Mouse (Mus musculus) intestine, embryonic 15.5 days (tissue): ENCODE measurements around the gene Golph3l. TPM values are rescaled to one million over a fixed set of nuclear protein-coding genes. Genes with fewer than 3 reads are reported as not detected.

Source experiments
- ATAC-seq: fragments of 200-750 bp; cut with Nextera tagmentation; 2 replicates; pipeline ENCODE4 v1.8.0; 2017; ENCODE audit warnings: moderate TSS enrichment, moderate library complexity
- H3K27ac ChIP-seq: fragments of 300-500 bp; sonication (generic); 2 replicates; pipeline ENCODE4 v1.5.1; 2015; ENCODE audit warnings: mild to moderate bottlenecking, inconsistent platforms
- H3K27me3 ChIP-seq: fragments of 300-500 bp; sonication (generic); replicated peaks from 2 replicates; pipeline ENCODE4 v1.6.1; 2015; ENCODE audit warnings: inconsistent platforms
- H3K36me3 ChIP-seq: fragments of 300-500 bp; sonication (generic); 2 replicates; pipeline ENCODE4 v1.6.1; 2015; ENCODE audit warnings: inconsistent platforms
- H3K4me1 ChIP-seq: fragments of 300-500 bp; sonication (generic); replicated peaks from 2 replicates; pipeline ENCODE4 v1.6.1; 2015; ENCODE audit warnings: inconsistent platforms
- H3K4me2 ChIP-seq: fragments of 300-500 bp; sonication (generic); replicated peaks from 2 replicates; pipeline ENCODE4 v1.6.1; 2015; ENCODE audit warnings: mild to moderate bottlenecking, inconsistent platforms
- H3K4me3 ChIP-seq: fragments of 300-500 bp; sonication (generic); replicated peaks from 2 replicates; pipeline ENCODE4 v1.5.1; 2015; ENCODE audit warnings: inconsistent platforms
- H3K9ac ChIP-seq: fragments of 300-500 bp; sonication (generic); 2 replicates; pipeline ENCODE4 v1.6.1; 2015; ENCODE audit warnings: inconsistent platforms
- H3K9me3 ChIP-seq: fragments of 300-500 bp; sonication (generic); 2 replicates; pipeline ENCODE4 v1.6.1; 2016; ENCODE audit warnings: inconsistent platforms
- WGBS: fragments of 180-500 bp; shearing (Covaris S2); methylation state at CpG from one replicate; pipeline ENCODE4 v1.1.7; 2015; 5-methylcytosine and 5-hydroxymethylcytosine counted together
- polyA plus RNA-seq: library from polyadenylated mRNA; unstranded; fragments of >200 nt; fragmentation: Nextera tagmentation; extraction: Ambion mirVana; gene quantifications from 2 replicates; pipeline ENCODE4 v1.2.1, GENCODE M21; 2015

Gene Golph3l
- polyA plus RNA-seq, 1 experiment from 2014 or later = 41.4 TPM

- Histone ChIP-seq H3K4me1 (peaks cover 24% of the 10 kb centered on the region), H3K27ac (peak overlapping the region; percentile 97), H3K4me2 (peak overlapping the region; percentile 62), H3K9ac (peak overlapping the region; percentile 99), H3K9me3 (no peaks in the 10 kb centered on the region), H3K4me3 (peak overlapping the region; percentile 93), H3K36me3 (0 out of 2 replicates have a peak, but pooled peaks cover 8% of the 10 kb centered on the region), H3K27me3 (no peaks in the 10 kb centered on the region)
- WGBS = under 1% methylated on average over 101 of the region's 113 CpGs
- ATAC-seq = peak; percentile 65
These were observed 70.4 kb downstream of the Golph3l start for GRCm38 (mm10) chr3:95658868-95659712.

DNA sequence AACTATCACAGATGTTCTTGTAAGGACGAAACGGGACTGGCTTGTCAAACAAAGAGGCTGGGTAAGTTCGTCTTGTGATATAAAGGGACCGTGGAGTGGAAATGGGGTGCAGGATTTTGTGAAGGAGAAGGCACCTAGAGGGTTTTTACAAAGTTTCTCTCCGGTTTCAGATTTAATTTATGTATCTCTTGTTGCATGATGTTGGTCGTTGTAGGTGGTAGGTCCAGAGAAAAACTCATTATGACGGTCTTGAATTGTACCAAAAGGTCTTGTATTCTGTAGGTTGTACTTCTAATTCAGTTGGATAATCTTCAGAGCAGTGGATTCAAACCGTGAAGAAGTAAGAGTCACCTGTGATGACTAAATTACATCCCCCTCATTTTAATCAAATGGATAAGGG, 71.2 kb downstream of the Golph3l start:
- no peaks in the 10 kb centered on the region for H3K27me3 ChIP-seq
- no peak for ATAC-seq
- peak overlapping the region; percentile 93 for H3K4me3 ChIP-seq
- H3K9me3 ChIP-seq = no peaks in the 10 kb centered on the region
- H3K4me2 ChIP-seq = peak overlapping the region; percentile 62
- H3K9ac ChIP-seq = peak overlapping the region; percentile 99
- H3K36me3 ChIP-seq = peaks cover 8% of the 10 kb centered on the region; the same call in 1 of the 2 replicates
- peaks cover 31% of the 10 kb centered on the region for H3K4me1 ChIP-seq
- peak overlapping the region; percentile 97; the same call in 1 of the 2 replicates for H3K27ac ChIP-seq
- WGBS = under 1% methylated on average over 8 of the region's 8 CpGs

DNA sequence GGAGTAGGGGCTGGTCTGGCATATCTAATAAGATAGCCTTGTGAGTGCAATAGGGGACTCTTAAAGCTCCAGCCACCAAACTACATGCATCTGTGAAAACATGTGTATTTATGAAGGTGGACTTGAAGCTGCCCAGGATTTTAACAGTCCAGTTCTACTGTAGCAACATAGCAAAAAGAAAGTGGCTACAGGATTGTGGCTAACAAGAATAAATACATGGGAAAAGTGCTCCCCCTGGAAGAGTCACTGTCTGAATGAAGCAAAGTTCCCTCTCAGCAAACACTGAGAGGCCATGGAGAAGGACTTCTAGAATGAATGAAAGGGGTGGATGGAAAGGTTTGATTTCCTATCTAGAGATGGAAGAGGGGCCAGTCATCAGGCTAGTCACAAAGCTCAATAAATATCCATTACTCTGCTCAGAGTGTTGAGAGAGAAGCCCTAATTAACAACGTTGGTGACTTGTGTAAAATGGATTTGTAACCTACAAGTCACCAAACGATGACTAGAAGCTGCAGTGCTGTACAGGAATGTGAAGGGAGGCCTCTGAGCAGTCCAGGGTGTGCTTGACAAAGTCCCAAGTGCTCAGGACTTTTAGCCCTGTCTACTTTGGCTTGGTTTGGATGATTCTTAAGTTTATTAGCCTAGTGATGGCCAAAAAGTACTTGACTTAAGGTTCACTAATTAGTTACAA, 72.2 kb downstream of the Golph3l start:
- H3K9me3 ChIP-seq = no peaks in the 10 kb centered on the region
- peak overlapping the region; percentile 62 for H3K4me2 ChIP-seq
- H3K9ac ChIP-seq = peak overlapping the region; percentile 99
- H3K36me3 ChIP-seq = peaks cover 8% of the 10 kb centered on the region; the same call in 1 of the 2 replicates
- ATAC-seq = no peak
- 19% methylated on average over 2 of the region's 2 CpGs for WGBS
- peak overlapping the region; percentile 93 for H3K4me3 ChIP-seq
- no peaks in the 10 kb centered on the region for H3K27me3 ChIP-seq
- H3K4me1 ChIP-seq = peaks cover 38% of the 10 kb centered on the region
- no peak overlapping the region for H3K27ac ChIP-seq

DNA sequence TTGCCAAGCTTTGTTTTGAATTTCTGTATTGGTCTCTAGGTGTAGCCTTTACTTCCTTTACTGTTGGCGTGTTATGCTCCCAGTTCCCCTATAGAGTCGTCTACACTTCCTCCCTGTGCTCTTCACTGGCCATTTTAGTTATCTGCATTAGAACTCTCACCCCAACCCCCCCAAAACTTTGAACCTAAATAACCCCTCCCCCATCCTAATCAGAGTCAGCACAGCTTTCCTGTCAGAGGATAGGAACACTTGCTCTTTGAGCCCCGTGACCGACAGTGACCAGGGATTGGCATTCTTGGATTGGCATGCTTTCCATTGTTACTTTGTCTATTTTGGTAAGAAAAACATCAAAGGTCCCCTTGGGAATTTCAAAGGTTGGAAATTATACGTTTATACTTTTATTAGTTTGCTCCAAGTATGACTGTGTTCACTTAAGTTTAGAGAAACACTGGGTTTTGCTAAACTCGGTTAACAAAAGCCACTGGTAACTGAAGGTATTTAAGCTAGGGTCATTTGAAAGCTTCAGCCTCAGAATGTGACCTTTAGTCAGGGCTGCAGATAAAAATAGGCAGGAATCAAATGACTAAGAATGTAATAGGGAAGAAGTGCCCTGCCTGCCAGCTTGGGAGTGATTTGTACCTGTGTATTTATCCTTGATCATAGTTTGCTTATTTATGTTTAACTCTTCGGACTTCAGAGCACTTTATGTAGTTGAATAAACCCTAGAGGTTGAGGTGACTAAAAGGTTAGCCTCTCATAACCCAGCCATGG, 73.4 kb downstream of the Golph3l start:
- Histone ChIP-seq H3K9ac (no peak overlapping the region), H3K4me2 (peak overlapping the region; percentile 40), H3K9me3 (no peaks in the 10 kb centered on the region), H3K36me3 (peaks cover 8% of the 10 kb centered on the region; the same call in 1 of the 2 replicates), H3K27me3 (no peaks in the 10 kb centered on the region), H3K27ac (peak overlapping the region; percentile 18; the same call in 1 of the 2 replicates), H3K4me3 (no peak overlapping the region), H3K4me1 (peaks cover 44% of the 10 kb centered on the region)
- WGBS = 36% methylated on average over 7 of the region's 7 CpGs
- ATAC-seq = no peak

DNA sequence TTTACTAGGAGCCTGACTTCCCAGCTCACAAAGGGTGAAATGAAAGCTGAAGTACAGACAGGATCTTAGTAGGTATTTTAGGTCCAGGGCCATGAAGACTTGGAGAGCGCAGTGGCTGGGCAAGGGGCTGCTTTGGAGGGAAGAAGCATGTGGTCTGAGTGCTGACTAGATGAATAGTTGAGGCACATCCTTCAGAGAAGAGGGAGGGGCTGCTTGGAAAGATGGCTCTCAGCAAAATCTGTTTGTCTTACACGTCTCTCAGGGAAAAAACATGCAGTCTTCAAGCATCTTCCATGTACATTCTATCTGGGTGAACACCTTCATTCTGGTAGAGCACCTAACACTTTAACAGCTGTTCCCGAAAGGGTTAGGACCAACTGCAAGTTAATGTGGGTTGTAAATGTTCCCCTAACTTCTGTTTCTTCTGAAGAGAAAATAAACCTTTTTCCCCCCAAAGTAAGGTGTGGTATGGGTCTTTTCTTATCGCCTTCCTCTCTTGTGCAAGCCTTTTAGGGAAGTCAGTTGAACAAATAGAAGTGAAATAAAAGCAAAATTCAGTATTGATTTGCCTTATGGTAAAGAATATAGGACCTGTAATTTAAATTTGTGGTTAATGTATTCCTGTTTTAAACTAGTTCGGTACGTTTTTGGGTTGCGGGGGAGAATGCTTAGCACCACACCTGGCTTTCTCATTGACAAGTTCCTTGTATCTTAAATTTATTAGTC, 74.2 kb downstream of the Golph3l start:
- Histone ChIP-seq H3K27ac (peak overlapping the region; percentile 18), H3K36me3 (peaks cover 8% of the 10 kb centered on the region; the same call in 1 of the 2 replicates), H3K4me1 (peaks cover 50% of the 10 kb centered on the region), H3K4me2 (peak overlapping the region; percentile 40), H3K27me3 (no peaks in the 10 kb centered on the region), H3K9ac (no peak overlapping the region), H3K9me3 (no peaks in the 10 kb centered on the region), H3K4me3 (no peak overlapping the region)
- ATAC-seq = no peak
- WGBS = 69% methylated on average over 7 of the region's 7 CpGs

DNA sequence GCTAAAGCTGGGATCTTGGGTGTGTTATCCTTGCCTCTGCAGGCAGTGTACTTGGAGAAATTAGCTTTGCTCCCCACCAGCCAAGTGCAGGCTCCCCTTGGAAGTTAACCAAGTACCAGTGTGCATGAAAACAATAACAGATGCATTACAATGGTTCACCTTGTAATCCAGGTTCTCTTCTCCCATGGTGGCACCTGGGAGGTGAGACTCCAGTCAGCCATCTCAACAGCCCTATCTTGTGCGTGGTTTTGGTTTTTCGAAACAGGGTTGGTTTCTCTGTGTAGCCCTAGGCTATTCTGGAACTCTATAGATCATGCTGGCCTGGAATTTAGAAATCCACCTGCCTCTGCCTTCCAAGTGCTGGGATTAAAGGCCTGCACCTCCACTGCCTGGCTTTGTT, 74.8 kb downstream of the Golph3l start:
- WGBS = 92% methylated on average over 2 of the region's 2 CpGs
- no peak for ATAC-seq
- Histone ChIP-seq H3K27me3 (no peaks in the 10 kb centered on the region), H3K9ac (no peak overlapping the region), H3K4me1 (peaks cover 55% of the 10 kb centered on the region), H3K4me3 (no peak overlapping the region), H3K9me3 (no peaks in the 10 kb centered on the region), H3K36me3 (peaks cover 8% of the 10 kb centered on the region; the same call in 1 of the 2 replicates), H3K4me2 (no peak overlapping the region), H3K27ac (no peak overlapping the region)

- Histone ChIP-seq H3K9ac (no peak overlapping the region), H3K4me3 (no peak overlapping the region), H3K36me3 (peaks cover 8% of the 10 kb centered on the region; the same call in 1 of the 2 replicates), H3K4me1 (peaks cover 58% of the 10 kb centered on the region), H3K9me3 (no peaks in the 10 kb centered on the region), H3K4me2 (no peak overlapping the region), H3K27ac (no peak overlapping the region), H3K27me3 (no peaks in the 10 kb centered on the region)
- ATAC-seq = no peak
- 87% methylated on average over 3 of the region's 3 CpGs for WGBS
These were observed 75.4 kb downstream of the Golph3l start for GRCm38 (mm10) chr3:95663969-95664608.

DNA sequence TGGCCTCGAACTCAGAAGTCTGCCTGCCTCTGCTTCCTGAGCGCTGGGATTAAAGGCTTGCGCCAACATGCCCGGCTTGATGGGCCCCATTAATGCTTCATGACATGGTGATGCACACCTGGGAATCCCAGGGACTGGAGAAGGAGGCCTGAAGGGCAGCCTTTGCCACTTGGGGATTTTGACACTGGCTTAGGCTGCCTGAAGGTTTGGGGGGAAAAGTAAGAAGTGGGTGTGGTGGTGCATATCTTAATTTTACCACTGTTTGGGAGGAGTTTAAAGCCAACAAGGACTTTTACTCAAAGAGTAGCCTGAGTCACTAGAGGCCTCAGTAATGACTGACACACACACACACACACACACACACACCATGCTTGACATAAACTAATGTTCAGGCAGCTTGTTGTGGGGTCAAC, 76.2 kb downstream of the Golph3l start:
- no peaks in the 10 kb centered on the region for H3K27me3 ChIP-seq
- H3K4me1 ChIP-seq = peaks cover 58% of the 10 kb centered on the region
- ATAC-seq = no peak
- H3K4me3 ChIP-seq = no peak overlapping the region
- no peaks in the 10 kb centered on the region for H3K9me3 ChIP-seq
- 89% methylated on average over 4 of the region's 4 CpGs for WGBS
- H3K9ac ChIP-seq = no peak overlapping the region
- H3K36me3 ChIP-seq = peaks cover 8% of the 10 kb centered on the region; the same call in 1 of the 2 replicates
- H3K27ac ChIP-seq = 0 out of 2 replicates have a peak overlapping the region, but pooled peaks have one; percentile 5
- H3K4me2 ChIP-seq = no peak overlapping the region

- Histone ChIP-seq H3K4me3 (no peak overlapping the region), H3K9ac (no peak overlapping the region), H3K4me1 (peaks cover 53% of the 10 kb centered on the region), H3K4me2 (no peak overlapping the region), H3K27me3 (no peaks in the 10 kb centered on the region), H3K9me3 (no peaks in the 10 kb centered on the region), H3K36me3 (peaks cover 8% of the 10 kb centered on the region; the same call in 1 of the 2 replicates), H3K27ac (0 out of 2 replicates have a peak overlapping the region, but pooled peaks have one; percentile 27)
- peak; percentile 57 for ATAC-seq
- 21% methylated on average over 6 of the region's 6 CpGs for WGBS
These were observed 77.5 kb downstream of the Golph3l start for GRCm38 (mm10) chr3:95666124-95666844.

DNA sequence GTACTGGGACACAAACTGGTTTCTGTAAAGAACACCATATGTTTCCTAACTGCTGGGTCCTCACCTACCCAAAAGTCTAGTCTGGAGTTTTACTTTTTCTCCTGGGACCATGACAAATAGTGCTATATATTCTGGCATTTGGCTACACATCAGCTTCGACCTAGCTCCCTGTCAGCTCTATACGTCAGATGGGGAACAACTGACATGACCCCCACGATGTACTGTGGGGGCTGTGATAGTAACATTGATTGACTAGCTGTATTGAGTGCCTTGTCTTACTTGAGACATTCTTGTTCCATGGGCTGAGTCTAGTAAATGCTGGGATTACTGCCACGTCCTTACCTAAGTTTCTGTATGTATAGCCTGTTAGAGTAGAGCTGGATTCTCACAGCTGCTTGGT, 78.8 kb downstream of the Golph3l start:
- peaks cover 58% of the 10 kb centered on the region for H3K4me1 ChIP-seq
- no peak overlapping the region; the same call in 1 of the 2 replicates for H3K9ac ChIP-seq
- H3K4me2 ChIP-seq = 0 out of 2 replicates have a peak overlapping the region, but pooled peaks have one; percentile 22
- 35% methylated on average over 4 of the region's 4 CpGs for WGBS
- no peak overlapping the region for H3K4me3 ChIP-seq
- H3K27ac ChIP-seq = peak overlapping the region; percentile 72
- no peaks in the 10 kb centered on the region for H3K9me3 ChIP-seq
- peaks cover 8% of the 10 kb centered on the region; the same call in 1 of the 2 replicates for H3K36me3 ChIP-seq
- H3K27me3 ChIP-seq = no peaks in the 10 kb centered on the region
- no peak for ATAC-seq
